Mouse (Mus musculus) ES-E14 (cell line): ENCODE data around the gene Ehd3.

Source experiments
- CHD2 ChIP-seq: IDR thresholded peaks from 2 replicates; pipeline ENCODE4 v1.6.1; 2014; ENCODE audit warnings: mild to moderate bottlenecking, low read depth, low read length, inconsistent platforms
- HCFC1 ChIP-seq: IDR thresholded peaks from 2 replicates; pipeline ENCODE4 v1.6.1; 2012; ENCODE audit warnings: low read length, inconsistent platforms, borderline replicate concordance; ENCODE audit not compliant: insufficient read depth
- MAFK ChIP-seq: IDR thresholded peaks from 2 replicates; pipeline ENCODE4 v1.6.1; 2014; ENCODE audit warnings: mild to moderate bottlenecking, low read depth, low read length, inconsistent platforms; ENCODE audit not compliant: insufficient read depth
- ZC3H11A ChIP-seq: IDR thresholded peaks from 2 replicates; pipeline ENCODE4 v1.6.1; 2012; ENCODE audit warnings: low read depth, mild to moderate bottlenecking, inconsistent platforms, low read length, borderline replicate concordance
- ZNF384 ChIP-seq: IDR thresholded peaks from 2 replicates; pipeline ENCODE4 v1.6.1; 2012; ENCODE audit warnings: low read depth, low read length, inconsistent platforms

- TF ChIP-seq ZNF384 (no peak), HCFC1 (no peak), ZC3H11A (no peak), MAFK (no peak), CHD2 (no peak)
These were observed 10.7 kb downstream of the Ehd3 start for GRCm38 (mm10) chr17:73814500-73815190.
